ENCODE assay signal across 9 mouse cellular contexts in genomic region chr4:117323515-117324344, GRCm38 (mm10).
DNase-seq lines count a peak whose midpoint lies in the region; ATAC-seq and TF ChIP-seq lines count a peak whose summit lies in the region.
"Had no signal": no experiment of that assay in that cellular context is flagged by ENCODE, and none has a peak within 500 bp of the region (broad histone marks: within the 10 kb centered on the region; RNA-seq: fewer than 3 reads in every experiment).

No protein-coding gene starts in this region.

- H3K36me3 ChIP-seq in testis, adult 2 months (ENCODE audit: control insufficient read depth, insufficient read depth, low read length), result no peaks in the 10 kb centered on the region
- no peaks in the 10 kb centered on the region; the same call in 1 of the 2 replicates for H3K36me3 ChIP-seq in limb, embryonic 14.5 days (ENCODE audit: control insufficient read depth, insufficient read depth, low read length)
- H3K36me3 ChIP-seq: neural tube, embryonic 12.5 days had no signal

- H3K9ac ChIP-seq in limb, embryonic 14.5 days (ENCODE audit: low read depth, low read length, severe bottlenecking), result no peak overlapping the region
- H3K9ac ChIP-seq: neural tube, embryonic 12.5 days had no signal

- peak; percentile 66; the same call in 1 of the 2 replicates for TF ChIP-seq CTCF in testis, adult 2 months (IDR thresholded peaks at IDR 0.05; ENCODE audit: control insufficient read depth, insufficient read depth, insufficient replicate concordance, low read depth, low read length)

- no peak overlapping the region for H3K27ac ChIP-seq in testis, adult 2 months (ENCODE audit: control insufficient read depth, insufficient read depth, low read depth, low read length)
- no peak overlapping the region for H3K27ac ChIP-seq in limb, embryonic 14.5 days (replicated peaks; ENCODE audit: low read depth, low read length)
- H3K27ac ChIP-seq: neural tube, embryonic 12.5 days had no signal

- H3K4me3 ChIP-seq in testis, adult 2 months (ENCODE audit: control insufficient read depth, low read depth, low read length), result no peak overlapping the region
- H3K4me3 ChIP-seq in limb, embryonic 14.5 days (replicated peaks; ENCODE audit: low read length), result no peak overlapping the region
- H3K4me3 ChIP-seq: neural tube, embryonic 12.5 days had no signal

- WGBS in limb, embryonic 14.5 days, result 20% methylated on average over 14 of the region's 14 CpGs

- H3K27me3 ChIP-seq in testis, adult 2 months (ENCODE audit: control insufficient read depth, insufficient read depth, low read length), result no peaks in the 10 kb centered on the region
- no peaks in the 10 kb centered on the region for H3K27me3 ChIP-seq in limb, embryonic 14.5 days (ENCODE audit: control insufficient read depth, insufficient read depth, low read length)

- intact Hi-C loops in gastrocnemius, postnatal 14 days (cut with DNase I; ENCODE audit: low total_unique reads), result loop anchor here (10.0 kb wide), 1 partner anchor 351 kb away; no protein-coding TSS in a partner anchor

- no peaks in the 10 kb centered on the region for H3K9me3 ChIP-seq in limb, embryonic 14.5 days (ENCODE audit: control insufficient read depth, low read length)
- H3K9me3 ChIP-seq: neural tube, embryonic 12.5 days had no signal

- peak; percentile 73 for ATAC-seq in limb, embryonic 14.5 days (ENCODE audit: low FRiP score, low read depth)

- H3K4me2 ChIP-seq in limb, embryonic 14.5 days (replicated peaks; ENCODE audit: low read depth, low read length, severe bottlenecking), result no peak overlapping the region
- H3K4me2 ChIP-seq: neural tube, embryonic 12.5 days had no signal

- peaks cover 4% of the 10 kb centered on the region for H3K4me1 ChIP-seq in testis, adult 2 months (ENCODE audit: control insufficient read depth, insufficient read depth, low read length)
- H3K4me1 ChIP-seq in limb, embryonic 14.5 days (ENCODE audit: control insufficient read depth, insufficient read depth, low read length), result peaks cover 3% of the 10 kb centered on the region; the same call in 1 of the 2 replicates

- TF ChIP-seq POLR2A in testis, adult 2 months (IDR thresholded peaks at IDR 0.05; ENCODE audit: control insufficient read depth, low read depth, low read length), result no peak
- TF ChIP-seq POLR2A in limb, embryonic 14.5 days (IDR thresholded peaks at IDR 0.05; ENCODE audit: borderline replicate concordance, extremely low read depth, insufficient read depth, insufficient read length), result no peak

- no peak for DNase-seq in testis, postnatal 14 days (ENCODE audit: low spot score)
- DNase-seq in cerebellum, postnatal 14 days, result peak; percentile 56 to 74
- DNase-seq in gastrocnemius, postnatal 14 days, result peak; percentile 64
- peak; percentile 51 for DNase-seq in kidney, adult 18-20 months
- peak; percentile 71 for DNase-seq in limb, embryonic 14.5 days (ENCODE audit: low spot score)
- peak; percentile 52 for DNase-seq in naive thymus-derived CD4-positive, alpha-beta T cell, adult 2 months (ENCODE audit: low read depth)
- DNase-seq in thymus, postnatal 25 days, result peak; percentile 76
